ENCODE assay signal across 14 mouse cellular contexts in genomic region chr12:83033171-83033835, GRCm38 (mm10).
"Had no signal": no experiment of that assay in that cellular context is flagged by ENCODE, and none has a peak within 500 bp of the region (broad histone marks: within the 10 kb centered on the region; RNA-seq: fewer than 3 reads in every experiment).

No protein-coding gene starts in this region.

- H3K9ac ChIP-seq: kidney, embryonic 15.5 days; limb, embryonic 13.5 days; liver, embryonic 14.5 days; midbrain, embryonic 12.5 days; neural tube, embryonic 15.5 days had no signal

- H3K9me3 ChIP-seq: kidney, embryonic 15.5 days; limb, embryonic 13.5 days; midbrain, embryonic 12.5 days; neural tube, embryonic 15.5 days had no signal

- H3K36me3 ChIP-seq: kidney, embryonic 15.5 days; limb, embryonic 13.5 days; midbrain, embryonic 12.5 days; neural tube, embryonic 15.5 days had no signal

- H3K4me3 ChIP-seq: kidney, embryonic 15.5 days; limb, embryonic 13.5 days; midbrain, embryonic 12.5 days; neural tube, embryonic 15.5 days had no signal

- H3K27me3 ChIP-seq: kidney, embryonic 15.5 days; limb, embryonic 13.5 days; midbrain, embryonic 12.5 days; neural tube, embryonic 15.5 days had no signal

- H3K4me2 ChIP-seq: kidney, embryonic 15.5 days; limb, embryonic 13.5 days; midbrain, embryonic 12.5 days; neural tube, embryonic 15.5 days had no signal

- ATAC-seq: midbrain, embryonic 16.5 days had no signal

- H3K27ac ChIP-seq: kidney, embryonic 15.5 days; limb, embryonic 13.5 days; liver, embryonic 14.5 days; midbrain, embryonic 12.5 days; neural tube, embryonic 15.5 days; stomach, postnatal 0 days had no signal

- DNase-seq: kidney, postnatal 36 days; layer of hippocampus, adult 9-11 months; layer of hippocampus, postnatal 36 days; lung, adult 18-20 months; right cerebral cortex, adult 18-20 months; right cerebral cortex, postnatal 25 days; thymus, postnatal 4 days had no signal
